Mouse (Mus musculus) naive thymus-derived CD4-positive, alpha-beta T cell, adult 2 months (primary cell): ENCODE data around the gene Gm17018.
"Not testable (repeated sequence)": the region's sequence is repeated elsewhere in the genome, so short reads cannot be mapped to it uniquely, and the experiment has no call there.

Experiments used
- DNase-seq: peaks from one replicate; pipeline ENCODE4 v3.0.0-alpha.2; 2011; ENCODE audit warnings: low read depth

The Gm17018 gene

DNA sequence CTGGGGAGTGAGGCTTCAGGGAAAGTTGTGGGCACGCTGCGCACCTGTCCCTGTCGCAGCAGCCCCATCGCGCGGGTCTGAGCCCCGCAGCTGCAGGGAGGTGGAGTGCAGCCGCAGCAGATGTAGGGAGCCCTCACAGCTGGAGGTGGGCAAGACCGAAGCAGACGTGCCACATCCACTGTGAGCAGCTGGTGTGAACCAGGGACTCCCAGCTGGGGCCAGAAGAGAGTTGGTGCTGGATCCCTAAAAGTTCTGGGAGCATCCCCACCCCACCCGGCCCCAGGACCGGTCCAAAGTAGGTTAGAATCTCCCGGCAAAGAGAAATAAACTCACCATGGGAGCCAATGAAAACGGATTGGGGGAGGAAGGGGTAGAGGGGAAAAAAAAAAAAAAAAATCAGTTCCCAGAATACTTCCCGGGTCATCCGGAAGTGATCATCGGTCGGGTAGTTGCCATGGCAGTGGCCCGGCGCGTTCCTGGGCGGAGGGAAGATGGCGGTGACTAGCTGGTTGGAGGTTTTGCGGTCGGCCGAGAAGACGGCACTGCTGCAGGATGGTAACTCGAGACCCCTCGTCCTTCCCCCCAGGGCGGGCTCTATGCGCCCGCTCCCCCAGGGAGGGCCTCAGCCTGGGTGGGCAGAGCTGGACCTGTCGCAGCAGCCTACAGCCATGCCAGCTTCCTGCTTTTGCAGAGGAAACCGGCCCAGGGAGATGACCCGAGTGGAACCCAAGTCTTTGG, at the start of gene Gm17018, which contains the start of gene Poll:
Gene Gm17018, plus strand, starts transcription at position 463 of the 738 bp plus-strand sequence.
Gene Poll, minus strand, starts transcription at position 379 of the 738 bp plus-strand sequence.
- DNase-seq = peak; percentile 80

DNA sequence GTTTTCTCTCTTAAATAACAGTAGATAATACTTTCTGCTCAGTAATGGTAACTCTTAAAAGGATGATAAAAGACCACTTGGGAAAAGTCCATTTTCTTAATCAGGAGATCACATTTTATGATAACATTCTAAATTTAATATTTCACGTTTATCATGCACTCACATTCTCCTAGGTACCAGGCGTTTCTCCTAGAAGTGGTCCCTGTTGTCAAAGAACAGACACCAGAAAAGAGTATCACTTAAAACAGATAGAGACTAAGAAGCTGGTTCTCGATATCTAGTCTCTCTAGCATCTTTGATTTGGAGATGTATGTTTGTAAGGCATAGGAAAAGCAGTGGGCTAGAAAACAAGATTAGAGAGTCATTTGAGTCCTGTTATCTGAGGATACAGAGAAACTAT, 49.7 kb upstream of the Gm17018 start:
- DNase-seq = no peak

DNA sequence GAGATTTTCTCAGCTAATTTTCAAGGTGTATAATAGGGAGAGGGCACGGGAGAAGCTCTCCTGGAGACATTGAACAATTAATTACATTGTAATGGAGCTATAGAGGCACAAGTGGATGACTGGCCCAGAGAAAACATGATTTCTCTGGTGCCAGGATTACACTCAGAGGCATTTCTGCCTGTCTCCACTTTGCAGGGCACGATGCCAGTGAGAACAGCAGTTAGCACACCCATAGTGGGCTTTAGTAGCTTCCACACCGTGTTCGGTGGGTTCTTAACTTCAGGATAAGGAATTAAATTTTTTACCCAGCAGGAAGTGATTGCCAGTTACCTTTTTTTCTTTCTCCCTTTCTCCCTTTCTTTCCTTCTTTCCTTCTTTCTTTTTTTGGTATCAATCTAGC, 49.0 kb upstream of the Gm17018 start:
- DNase-seq = no peak

DNA sequence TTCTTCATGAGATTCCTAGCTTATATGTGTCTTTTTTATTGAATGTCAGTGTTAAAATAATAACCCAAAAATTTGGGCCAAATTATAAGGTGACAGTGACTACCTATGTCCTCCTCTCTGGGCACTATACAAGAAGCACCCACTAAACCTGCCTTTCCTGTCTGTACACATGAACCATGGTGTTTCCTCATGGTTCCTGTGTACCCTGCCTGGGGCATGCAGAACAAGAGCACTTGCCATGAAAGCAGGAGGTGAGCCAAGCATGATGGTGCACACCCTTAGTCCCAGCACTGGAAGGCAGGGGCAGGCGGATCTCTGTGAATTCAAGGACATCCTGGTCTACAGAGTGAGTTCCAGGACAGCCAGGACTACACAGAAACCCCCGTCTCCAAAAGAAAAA, 45.1 kb upstream of the Gm17018 start:
- no peak for DNase-seq

- DNase-seq = no peak
Measured at GRCm38 (mm10) chr19:45516264-45516663, 44.2 kb upstream of the Gm17018 start.

DNA sequence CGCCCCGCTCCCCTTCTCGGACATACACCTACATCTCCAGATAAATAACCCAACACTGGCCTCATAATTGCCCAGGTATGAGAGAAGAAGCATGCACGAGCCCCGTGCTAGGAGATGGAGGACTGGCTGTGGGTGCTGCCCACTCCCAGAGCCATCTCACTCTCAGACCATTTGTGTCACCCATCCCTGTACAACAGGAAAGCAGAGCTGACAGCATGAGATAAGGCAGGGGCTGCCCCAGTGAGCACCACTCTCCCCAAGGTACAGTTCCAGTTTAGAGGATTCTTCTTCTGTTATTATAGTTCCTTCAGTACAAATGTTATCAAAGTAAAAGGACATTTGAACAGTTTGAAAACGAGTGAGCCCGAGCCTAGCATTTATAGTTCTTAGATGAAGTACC, 33.0 kb upstream of the Gm17018 start:
- no peak for DNase-seq

- peak; percentile 66 for DNase-seq
Measured at GRCm38 (mm10) chr19:45527931-45528534, 32.4 kb upstream of the Gm17018 start.

DNA sequence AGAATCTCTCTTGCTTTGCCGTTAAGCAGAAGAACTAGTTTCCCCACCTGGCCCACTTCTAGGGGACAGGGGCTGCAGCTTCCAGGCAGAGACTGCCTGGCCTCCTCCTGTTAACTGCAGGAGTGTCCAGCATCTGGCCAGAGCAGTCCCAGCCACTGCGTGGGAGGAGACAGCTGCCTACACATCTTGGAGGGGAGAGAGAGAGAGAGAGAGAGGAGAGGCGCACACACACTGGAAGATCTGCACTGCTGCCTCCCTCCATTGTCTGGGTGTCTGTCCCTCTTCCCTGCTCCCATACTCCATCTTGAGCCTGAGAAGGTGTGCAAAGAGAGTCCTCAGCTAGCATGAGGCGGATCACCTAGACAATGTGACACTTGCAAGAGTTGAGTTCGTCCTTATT, 31.1 kb upstream of the Gm17018 start:
- no peak for DNase-seq

DNA sequence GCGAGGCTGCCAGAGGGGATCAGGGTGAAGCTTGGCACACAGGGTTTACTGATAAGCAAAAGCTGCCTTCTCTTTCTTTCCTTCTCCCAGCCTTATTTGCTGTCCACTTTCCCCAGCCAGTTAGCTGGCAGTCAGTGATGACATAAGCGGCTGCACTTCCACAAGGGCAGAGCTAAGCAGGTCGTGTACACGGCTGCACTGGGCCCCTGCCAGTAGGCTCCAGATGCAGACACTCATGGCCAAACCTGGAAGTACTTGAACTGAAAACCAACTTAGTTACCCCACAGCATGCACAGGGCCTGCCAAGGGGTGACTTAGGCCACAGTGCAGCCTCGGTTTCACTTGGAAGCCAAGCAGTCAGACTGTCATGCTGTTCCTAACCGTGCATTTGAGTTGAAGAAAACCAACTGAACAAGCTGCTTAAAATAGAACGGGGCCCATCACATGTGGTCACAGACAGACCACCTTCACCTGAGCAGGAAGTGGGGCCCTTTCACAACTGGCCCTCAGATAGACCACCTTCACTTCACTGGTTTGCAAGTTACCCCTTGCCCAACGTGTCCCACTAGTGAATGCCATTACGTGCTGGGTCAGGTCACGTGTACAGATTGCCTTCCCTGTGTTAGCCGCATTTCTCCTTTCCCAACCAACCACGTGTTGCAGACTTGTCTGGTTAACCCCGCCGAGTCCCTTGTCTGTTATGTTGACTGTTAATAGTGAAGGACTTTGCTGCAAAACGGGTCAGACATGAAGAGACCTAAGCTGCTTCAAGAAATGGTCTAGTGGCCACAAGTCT, 30.0 kb upstream of the Gm17018 start:
- DNase-seq = no peak

DNA sequence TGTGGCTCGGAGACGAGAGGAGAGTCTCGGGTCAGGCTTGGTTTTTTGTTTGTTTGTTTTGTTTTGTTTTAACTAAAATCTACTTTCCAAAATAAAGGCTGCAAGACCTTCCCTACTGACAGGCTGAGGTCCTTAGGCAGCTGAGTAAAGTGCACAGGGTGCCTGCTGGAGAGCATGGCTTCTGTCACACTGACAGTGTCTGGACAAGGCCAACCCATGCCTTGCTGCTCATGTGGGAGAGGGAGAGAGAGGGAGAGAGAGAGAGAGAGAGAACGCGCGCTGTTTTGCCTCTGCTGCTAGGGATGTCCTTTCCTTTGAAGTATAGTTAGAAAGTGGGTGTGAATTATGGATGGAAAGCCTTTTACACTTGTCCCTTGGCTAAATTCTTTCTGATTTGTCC, 28.9 kb upstream of the Gm17018 start:
- DNase-seq = no peak

DNA sequence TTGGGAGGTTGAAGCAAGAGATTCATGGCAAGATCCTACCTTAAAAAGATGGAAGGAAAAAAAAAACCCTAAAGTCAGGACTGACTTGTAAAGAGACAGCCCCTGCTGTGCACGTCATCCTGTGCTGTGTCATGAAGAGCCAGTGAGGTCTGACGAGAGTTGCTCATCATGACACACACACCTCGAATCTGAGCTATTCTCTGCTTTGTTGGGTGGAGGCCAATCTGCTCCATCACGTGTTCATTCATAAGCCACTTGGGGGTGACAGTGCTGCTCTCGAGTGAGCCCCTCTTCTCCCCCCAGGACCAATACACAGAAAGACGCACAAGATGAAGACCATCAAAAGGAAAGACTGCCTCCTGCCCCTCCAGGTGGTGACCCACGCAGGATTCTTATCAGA, 26.8 kb upstream of the Gm17018 start:
- no peak for DNase-seq

DNA sequence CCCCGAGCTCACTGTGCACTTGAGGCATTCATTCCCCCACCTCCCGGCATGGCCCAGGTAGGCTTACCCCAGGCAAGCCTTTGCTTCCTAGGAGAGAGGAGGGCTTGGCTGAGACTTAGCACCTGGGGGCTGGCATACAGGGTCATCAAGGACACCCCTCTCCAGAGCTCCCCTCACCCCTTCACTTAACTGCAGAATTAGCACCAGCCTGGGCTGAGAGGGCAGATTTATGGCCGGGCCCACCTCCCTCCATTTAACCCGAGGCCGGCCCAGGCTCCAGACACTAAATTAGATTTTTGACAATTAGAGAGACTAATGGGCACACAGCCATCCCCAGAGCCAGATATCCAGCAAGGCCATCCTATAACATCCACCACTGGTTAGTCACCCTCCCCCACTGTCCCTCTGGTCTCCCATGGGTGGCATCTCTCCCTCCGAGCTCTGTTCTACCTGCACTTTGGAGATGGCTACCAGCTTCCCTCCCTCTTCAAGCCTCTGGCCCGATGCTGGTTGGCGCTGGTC, 25.1 kb upstream of the Gm17018 start:
- no peak for DNase-seq

DNA sequence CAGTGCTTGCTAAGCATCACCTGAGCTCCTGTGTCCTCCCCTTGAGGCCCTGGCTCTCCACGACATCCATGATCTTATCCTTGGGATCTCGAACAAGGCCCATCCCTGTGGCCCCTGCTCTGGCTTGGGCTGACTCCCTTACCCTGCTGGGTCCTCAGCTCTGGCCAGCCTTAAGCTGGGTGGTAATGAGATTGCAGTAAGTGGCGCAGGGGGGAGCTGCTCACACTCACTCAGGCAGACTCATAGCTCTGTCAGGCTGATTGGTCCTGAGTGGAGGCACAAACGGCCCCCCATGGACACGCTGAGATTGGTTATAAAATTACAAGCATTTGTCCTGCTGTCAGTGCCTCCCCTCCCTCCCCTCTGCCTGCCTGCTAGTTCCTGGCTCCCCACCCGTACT, 24.5 kb upstream of the Gm17018 start:
- DNase-seq = no peak

GRCm38 (mm10) chr19:45537505-45537904, 22.9 kb upstream of the Gm17018 start:
- DNase-seq = peak; percentile 77

DNA sequence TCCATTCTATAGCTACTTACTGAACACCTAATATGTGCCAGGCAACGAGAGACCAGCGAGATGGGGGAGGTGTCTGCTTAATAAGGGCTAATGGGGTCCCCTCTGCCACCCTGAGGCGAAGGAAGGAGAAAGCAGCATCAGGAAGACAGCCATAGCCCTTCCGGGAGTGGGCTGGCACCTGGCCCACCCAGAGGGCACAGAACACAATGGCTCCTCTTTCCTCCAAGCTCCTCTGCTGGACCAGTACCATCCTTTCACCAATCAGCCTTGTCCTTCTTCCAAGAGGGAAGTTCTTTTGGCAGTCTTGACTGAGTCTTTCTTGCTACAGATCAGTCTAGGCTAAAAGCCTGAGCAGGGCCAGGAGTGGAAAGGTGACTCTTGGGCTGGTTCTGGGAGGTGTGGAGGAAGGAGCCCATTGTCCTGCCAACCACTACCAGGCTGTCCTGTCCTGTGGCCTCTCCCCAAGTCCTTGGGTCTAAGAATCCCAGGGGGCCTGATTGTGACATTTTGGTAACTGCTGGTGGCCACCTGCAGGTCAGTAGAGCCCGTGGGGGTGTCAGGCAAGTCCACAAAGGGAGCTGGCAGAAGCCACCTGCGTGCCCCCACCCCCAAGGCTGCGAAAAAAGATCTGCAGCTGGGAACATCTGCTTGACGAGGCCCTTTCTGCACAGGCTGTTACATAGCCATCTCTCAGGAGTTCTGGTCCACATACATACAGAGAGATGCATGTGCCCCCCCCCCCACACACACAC, 19.6 kb upstream of the Gm17018 start:
- no peak for DNase-seq

- peak; percentile 39 for DNase-seq
Measured at GRCm38 (mm10) chr19:45541409-45542041, 18.9 kb upstream of the Gm17018 start.

DNA sequence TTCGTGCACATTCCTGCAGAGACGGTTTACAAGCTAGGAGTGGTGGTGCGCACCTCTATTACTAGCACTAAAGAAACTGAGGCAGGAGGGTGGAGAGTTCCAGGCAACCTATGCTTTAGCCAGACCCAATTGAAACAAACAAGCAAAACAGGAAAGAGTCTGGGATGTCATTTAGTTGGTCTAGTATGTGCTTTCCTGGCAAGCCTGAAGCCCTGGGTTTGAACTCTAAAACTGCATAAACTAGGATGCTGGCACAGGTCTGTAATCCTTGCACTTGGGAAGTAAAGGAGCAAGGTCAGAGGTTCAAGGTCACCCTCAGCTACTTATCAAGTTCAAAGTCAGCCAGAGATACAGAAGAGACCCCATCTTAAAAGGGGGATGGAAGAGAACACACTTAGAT, 18.4 kb upstream of the Gm17018 start:
- DNase-seq = no peak

- DNase-seq = peak; percentile 50
Measured at GRCm38 (mm10) chr19:45544152-45544924, 16.1 kb upstream of the Gm17018 start.

DNA sequence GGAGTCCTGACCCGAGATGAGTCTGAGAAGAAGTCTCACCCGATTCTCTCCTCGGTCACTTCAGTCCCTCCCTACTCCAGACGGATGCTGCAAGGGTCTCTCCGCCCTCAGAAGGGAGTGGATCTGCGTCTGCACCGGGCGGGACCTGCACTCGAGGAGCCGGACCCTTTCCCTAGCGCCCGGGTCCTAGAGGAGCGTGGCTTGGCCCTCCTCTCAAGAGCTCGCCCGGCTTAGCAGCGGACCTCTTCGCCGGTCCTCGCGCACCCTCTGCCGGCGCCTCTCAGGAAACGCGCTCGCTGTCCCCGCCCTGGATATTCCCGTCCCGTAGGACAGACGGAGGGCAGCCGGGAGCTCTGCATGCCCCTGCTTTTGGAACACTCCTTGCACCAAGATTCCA, 15.5 kb upstream of the Gm17018 start:
- peak; percentile 82 for DNase-seq

GRCm38 (mm10) chr19:45548196-45548595, 12.2 kb upstream of the Gm17018 start:
- DNase-seq = not testable (repeated sequence)
